Mouse (Mus musculus): ENCODE measurements around the gene Stard9.

DNA sequence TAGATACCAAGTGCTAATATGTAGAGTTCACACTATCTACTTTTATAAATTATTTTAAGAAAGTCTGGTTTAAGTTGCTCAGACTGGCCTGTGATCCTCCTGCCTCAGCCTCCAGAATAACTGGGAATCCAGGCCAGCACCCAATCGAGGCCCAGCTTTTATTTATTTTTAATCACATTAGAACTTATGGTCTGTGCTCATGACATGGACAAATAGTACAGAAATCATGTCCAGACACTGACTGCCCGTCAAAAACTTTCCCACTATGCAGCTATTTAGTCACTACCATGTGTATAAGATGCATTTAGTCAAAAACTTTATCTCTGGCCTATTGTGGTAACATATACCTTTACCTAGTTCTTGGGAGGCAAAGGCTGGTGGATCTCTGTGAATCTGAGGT is 93.0 kb downstream of the Stard9 start:
- TF ChIP-seq MYOG (IDR thresholded peaks at IDR 0.05; ENCODE audit: control insufficient read depth in 1 of 3, insufficient read depth in 1 of 3, insufficient read length in 2 of 3, low read depth in 2 of 3) = no peak
- TF ChIP-seq USF1 (IDR thresholded peaks at IDR 0.05; ENCODE audit: low read depth) = no peak
- no peak for TF ChIP-seq MAX (IDR thresholded peaks at IDR 0.05; ENCODE audit: low read depth)

All from myocyte (in vitro differentiated cells).